Mouse (Mus musculus): ENCODE measurements at regions not wholly inside any gene's neighbourhood (a gene's known extent, or its start where the extent isn't known, plus 50 kb on each side); places are given as distances from the start of the nearest gene placed in this dataset.

DNA sequence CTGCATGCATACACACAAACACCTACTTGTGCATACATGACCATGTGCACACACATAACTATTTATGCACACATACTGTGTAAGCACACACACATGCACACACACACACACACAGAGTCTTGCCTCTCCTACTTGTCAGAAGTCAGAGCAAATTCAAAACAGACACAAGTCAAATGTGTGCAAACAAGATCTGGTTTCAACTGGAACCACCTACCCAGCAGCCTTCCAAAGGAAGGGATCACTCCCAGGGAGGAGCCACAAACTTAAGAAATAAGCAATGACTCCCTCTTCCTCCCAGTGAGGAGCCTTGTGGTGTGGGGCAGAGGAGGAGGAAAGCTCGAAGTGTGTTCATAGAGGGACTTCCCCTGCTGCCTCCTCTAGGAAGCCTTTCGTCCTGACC is 153.8 kb downstream of the Bmp7 start:
- TF ChIP-seq GATA1 (IDR thresholded peaks at IDR 0.05; ENCODE audit: borderline replicate concordance, low read length) (no peak), FLI1 (IDR thresholded peaks at IDR 0.05; ENCODE audit: low read length) (no peak)

All from megakaryocyte, embryonic 14.5 days (primary cell).